Mouse (Mus musculus) liver, postnatal 0 days (tissue): Measurements from ENCODE around the gene Gabbr1. TPM values are rescaled to one million over a fixed set of nuclear protein-coding genes. Genes with fewer than 3 reads are reported as not detected.

Experiments
- ATAC-seq: fragments of 200-750 bp; cut with Nextera tagmentation; 2 replicates; pipeline ENCODE4 v1.8.0; 2017; ENCODE audit warnings: mild to moderate bottlenecking, moderate library complexity
- DNase-seq: peaks from one replicate; pipeline ENCODE4 v3.0.0-alpha.2; 2016
- H3K27ac ChIP-seq: fragments of 300-500 bp; sonication (generic); 2 replicates; pipeline ENCODE4 v1.5.1; 2014; ENCODE audit warnings: antibody characterized with exemption, moderate library complexity, mild to moderate bottlenecking, low read depth
- H3K27me3 ChIP-seq: fragments of 300-500 bp; sonication (generic); 2 replicates; pipeline ENCODE4 v1.6.1; 2014; ENCODE audit warnings: low read length, control low read depth, mixed read lengths; ENCODE audit not compliant: insufficient read depth
- H3K36me3 ChIP-seq: fragments of 300-500 bp; sonication (generic); replicated peaks from 2 replicates; pipeline ENCODE4 v1.6.1; 2014; ENCODE audit warnings: mild to moderate bottlenecking, control low read depth, low read length, moderate library complexity, mixed read lengths; ENCODE audit not compliant: insufficient read depth
- H3K4me1 ChIP-seq: fragments of 300-500 bp; sonication (generic); 2 replicates; pipeline ENCODE4 v1.6.1; 2014; ENCODE audit warnings: antibody characterized with exemption, mild to moderate bottlenecking, control low read depth; ENCODE audit not compliant: insufficient read depth
- H3K4me2 ChIP-seq: fragments of 300-500 bp; sonication (generic); 2 replicates; pipeline ENCODE4 v1.6.1; 2014; ENCODE audit warnings: low read depth, mild to moderate bottlenecking, low read length, moderate library complexity, mixed read lengths
- H3K4me3 ChIP-seq: fragments of 300-500 bp; sonication (generic); 2 replicates; pipeline ENCODE4 v1.5.1; 2014; ENCODE audit warnings: low read depth, low read length
- H3K9ac ChIP-seq: fragments of 300-500 bp; sonication (generic); replicated peaks from 2 replicates; pipeline ENCODE4 v1.6.1; 2014; ENCODE audit warnings: mild to moderate bottlenecking, moderate library complexity
- H3K9me3 ChIP-seq: fragments of 300-500 bp; sonication (generic); 2 replicates; pipeline ENCODE4 v1.6.1; 2016; ENCODE audit warnings: mild to moderate bottlenecking, control low read depth, low read length, mixed read lengths
- CTCF ChIP-seq: sonication (generic); IDR thresholded peaks from 2 replicates; pipeline ENCODE4 v1.5.1; 2016; ENCODE audit warnings: antibody characterized with exemption, low read depth
- EP300 ChIP-seq: IDR thresholded peaks from 2 replicates; pipeline ENCODE4 v1.6.1; 2016; ENCODE audit warnings: antibody characterized with exemption, low read depth, mild to moderate bottlenecking
- WGBS: fragments of 180-500 bp; shearing (Covaris S2); extraction: QIAGEN DNeasy Blood & Tissue Kit; methylation state at CpG from one replicate; pipeline ENCODE4 v1.1.7; 2014; ENCODE audit not compliant: insufficient replicate concordance; 5-methylcytosine and 5-hydroxymethylcytosine counted together
- polyA plus RNA-seq: library from polyadenylated mRNA; unstranded; fragments of >200 nt; fragmentation: Nextera tagmentation; extraction: Ambion mirVana; gene quantifications from 2 replicates; pipeline ENCODE4 v1.2.1, GENCODE M21; 2015

The Gabbr1 gene
- polyA plus RNA-seq, 1 experiment from 2014 or later = 0.46 TPM

GRCm38 (mm10) chr17:37080119-37080518 is 34.4 kb downstream of the Gabbr1 start:
- H3K27ac ChIP-seq = no peak overlapping the region
- no peaks in the 10 kb centered on the region for H3K9me3 ChIP-seq
- ATAC-seq = peak; percentile 49; the same call in 1 of the 2 replicates
- no peaks in the 10 kb centered on the region for H3K27me3 ChIP-seq
- 25% methylated on average over 5 of the region's 5 CpGs for WGBS
- H3K4me2 ChIP-seq = no peak overlapping the region
- no peak for TF ChIP-seq CTCF
- no peak for TF ChIP-seq EP300
- H3K4me1 ChIP-seq = no peaks in the 10 kb centered on the region
- no peak overlapping the region for H3K4me3 ChIP-seq
- H3K9ac ChIP-seq = no peak overlapping the region
- no peaks in the 10 kb centered on the region for H3K36me3 ChIP-seq
- DNase-seq = no peak

- Histone ChIP-seq H3K4me3 (no peak overlapping the region), H3K27me3 (no peaks in the 10 kb centered on the region), H3K4me1 (no peaks in the 10 kb centered on the region), H3K36me3 (no peaks in the 10 kb centered on the region), H3K27ac (no peak overlapping the region), H3K9me3 (no peaks in the 10 kb centered on the region), H3K9ac (no peak overlapping the region), H3K4me2 (no peak overlapping the region)
- 77% methylated on average over 4 of the region's 4 CpGs for WGBS
- no peak for TF ChIP-seq CTCF
- no peak for TF ChIP-seq EP300
- DNase-seq (no peak), ATAC-seq (no peak)
Observed at GRCm38 (mm10) chr17:37081659-37082058, 35.9 kb downstream of the Gabbr1 start.

GRCm38 (mm10) chr17:37083327-37083726 is 37.6 kb downstream of the Gabbr1 start:
- DNase-seq = peak; percentile 78
- no peaks in the 10 kb centered on the region for H3K4me1 ChIP-seq
- WGBS = 3% methylated on average over 8 of the region's 8 CpGs
- peak; percentile 92 for TF ChIP-seq CTCF
- no peak for TF ChIP-seq EP300
- no peaks in the 10 kb centered on the region for H3K36me3 ChIP-seq
- H3K27ac ChIP-seq = no peak overlapping the region
- H3K4me2 ChIP-seq = no peak overlapping the region
- no peaks in the 10 kb centered on the region for H3K9me3 ChIP-seq
- H3K9ac ChIP-seq = no peak overlapping the region
- peak; percentile 65 for ATAC-seq
- H3K27me3 ChIP-seq = no peaks in the 10 kb centered on the region
- H3K4me3 ChIP-seq = no peak overlapping the region

GRCm38 (mm10) chr17:37084632-37085031 is 38.9 kb downstream of the Gabbr1 start:
- no peak for TF ChIP-seq CTCF
- no peak for TF ChIP-seq EP300
- Histone ChIP-seq H3K36me3 (no peaks in the 10 kb centered on the region), H3K9ac (no peak overlapping the region), H3K27me3 (no peaks in the 10 kb centered on the region), H3K4me1 (no peaks in the 10 kb centered on the region), H3K4me2 (no peak overlapping the region), H3K27ac (no peak overlapping the region), H3K9me3 (no peaks in the 10 kb centered on the region), H3K4me3 (no peak overlapping the region)
- ATAC-seq (no peak), DNase-seq (no peak)
- 63% methylated on average over 5 of the region's 5 CpGs for whole genome bisulfite sequencing

- no peak overlapping the region for H3K4me2 ChIP-seq
- no peaks in the 10 kb centered on the region for H3K9me3 ChIP-seq
- no peak for DNase-seq
- TF ChIP-seq CTCF (no peak), EP300 (no peak)
- H3K27me3 ChIP-seq = no peaks in the 10 kb centered on the region
- WGBS = 61% methylated on average over 10 of the region's 10 CpGs
- no peak for ATAC-seq
- H3K4me3 ChIP-seq = no peak overlapping the region
- no peaks in the 10 kb centered on the region for H3K4me1 ChIP-seq
- H3K27ac ChIP-seq = no peak overlapping the region
- no peak overlapping the region for H3K9ac ChIP-seq
- H3K36me3 ChIP-seq = no peaks in the 10 kb centered on the region
Observed at GRCm38 (mm10) chr17:37085545-37085944, 39.8 kb downstream of the Gabbr1 start.

- Histone ChIP-seq H3K4me1 (no peaks in the 10 kb centered on the region), H3K36me3 (no peaks in the 10 kb centered on the region), H3K27ac (no peak within 1 kb of the TSS), H3K9ac (no peak within 1 kb of the TSS), H3K9me3 (no peaks in the 10 kb centered on the region), H3K4me2 (no peak within 1 kb of the TSS), H3K27me3 (no peaks in the 10 kb centered on the region), H3K4me3 (no peak within 1 kb of the TSS)
- DNase-seq (no peak), ATAC-seq (no peak)
- TF ChIP-seq CTCF (no peak), EP300 (no peak)
Observed at GRCm38 (mm10) chr17:37088399-37088798, 42.6 kb downstream of the Gabbr1 start, which contains the start of gene Olfr90. Gene Olfr90 (minus strand): TSS chr17:37088499.

- H3K9me3 ChIP-seq = no peaks in the 10 kb centered on the region
- no peak overlapping the region for H3K4me2 ChIP-seq
- no peaks in the 10 kb centered on the region for H3K36me3 ChIP-seq
- TF ChIP-seq EP300 = no peak
- WGBS = 24% methylated on average over 1 of the region's 1 CpGs
- H3K27ac ChIP-seq = no peak overlapping the region
- no peaks in the 10 kb centered on the region for H3K4me1 ChIP-seq
- ATAC-seq = no peak
- DNase-seq = no peak
- no peak overlapping the region for H3K4me3 ChIP-seq
- H3K9ac ChIP-seq = no peak overlapping the region
- no peaks in the 10 kb centered on the region for H3K27me3 ChIP-seq
Observed at GRCm38 (mm10) chr17:37092198-37092597, 46.4 kb downstream of the Gabbr1 start.
